Mouse (Mus musculus): Measurements from ENCODE around the gene Hk3. TPM values are rescaled to one million over a fixed set of nuclear protein-coding genes. Genes with fewer than 3 reads are reported as not detected.

The Hk3 gene
- polyA plus RNA-seq, 1 experiment from 2014 or later, result 1.2 TPM

Other genes starting within 250 kb of the Hk3 start
- not detected in 2 replicates for gene Eif4e1b, start 237.4 kb downstream of the Hk3 start, polyA plus RNA-seq (2015; fragmentation: Nextera tagmentation; extraction: Ambion mirVana)
- gene Tspan17, start 232.0 kb downstream of the Hk3 start, polyA plus RNA-seq (2015; fragmentation: Nextera tagmentation; extraction: Ambion mirVana), result 105 and 131 TPM in 2 replicates
- 12.3 and 16.2 TPM in 2 replicates for gene Unc5a, start 72.0 kb downstream of the Hk3 start, polyA plus RNA-seq (2015; fragmentation: Nextera tagmentation; extraction: Ambion mirVana)
- 18.2 and 18.5 TPM in 2 replicates for gene Uimc1, start 78.9 kb upstream of the Hk3 start, polyA plus RNA-seq (2015; fragmentation: Nextera tagmentation; extraction: Ambion mirVana)
- 29.8 and 30.6 TPM in 2 replicates for gene Zfp346, start 83.9 kb upstream of the Hk3 start, polyA plus RNA-seq (2015; fragmentation: Nextera tagmentation; extraction: Ambion mirVana)
- gene Gm17617, start 112.2 kb upstream of the Hk3 start, polyA plus RNA-seq (2015; fragmentation: Nextera tagmentation; extraction: Ambion mirVana), result not detected in 2 replicates
- 1.3 and 1.6 TPM in 2 replicates for gene Fgfr4, start 131.3 kb upstream of the Hk3 start, polyA plus RNA-seq (2015; fragmentation: Nextera tagmentation; extraction: Ambion mirVana)
- 40.8 and 46.3 TPM in 2 replicates for gene Nsd1, start 188.4 kb upstream of the Hk3 start, polyA plus RNA-seq (2015; fragmentation: Nextera tagmentation; extraction: Ambion mirVana)

All from hindbrain, embryonic 16.5 days (tissue).